Mouse (Mus musculus) myocyte (in vitro differentiated cells): ENCODE data around the gene Sod1. TPM values are rescaled to one million over a fixed set of nuclear protein-coding genes. Genes with fewer than 3 reads are reported as not detected.

ENCODE experiments used
- H3K27me3 ChIP-seq: one replicate; pipeline ENCODE4 v1.6.1; 2011; ENCODE audit not compliant: control insufficient read depth, insufficient read depth, insufficient read length
- H3K36me3 ChIP-seq: one replicate; pipeline ENCODE4 v1.6.1; 2011; ENCODE audit not compliant: control insufficient read depth, insufficient read depth
- H3K4me2 ChIP-seq: one replicate; pipeline ENCODE4 v1.6.1; 2011; ENCODE audit warnings: low read depth, control low read depth
- H3K4me3 ChIP-seq: one replicate; pipeline ENCODE4 v1.5.1; 2011; ENCODE audit warnings: mild to moderate bottlenecking, control low read depth, moderate library complexity
- H3K79me2 ChIP-seq: one replicate; pipeline ENCODE4 v1.6.1; 2011; ENCODE audit not compliant: control insufficient read depth, insufficient read depth
- H3ac ChIP-seq: one replicate; pipeline ENCODE4 v1.6.1; 2011; ENCODE audit not compliant: control insufficient read depth, insufficient read length
- CEBPB ChIP-seq: IDR thresholded peaks from 2 replicates; pipeline ENCODE4 v1.6.1; 2011; ENCODE audit warnings: mild to moderate bottlenecking, moderate library complexity; ENCODE audit not compliant: poor library complexity, insufficient read depth, severe bottlenecking
- E2F4 ChIP-seq: IDR thresholded peaks from one replicate; pipeline ENCODE4 v1.6.1; 2011; ENCODE audit warnings: mild to moderate bottlenecking, control low read depth, moderate library complexity; ENCODE audit not compliant: insufficient read depth
- MAX ChIP-seq: IDR thresholded peaks from one replicate; pipeline ENCODE4 v1.6.1; 2011; ENCODE audit warnings: low read depth, mild to moderate bottlenecking, control low read depth
- MYOD1 ChIP-seq, 3 experiments: IDR thresholded peaks; one replicate each; pipeline ENCODE4 v1.6.1; 2011; ENCODE audit warnings: control low read depth in 2 of 3, low read depth in 2 of 3, mild to moderate bottlenecking in 2 of 3, moderate library complexity in 1 of 3; ENCODE audit not compliant: insufficient read length in 2 of 3, control insufficient read depth in 1 of 3
- MYOG ChIP-seq, 3 experiments: IDR thresholded peaks; one replicate each; pipeline ENCODE4 v1.6.1; 2011; ENCODE audit warnings: control low read depth in 2 of 3, low read depth in 2 of 3, mild to moderate bottlenecking in 2 of 3; ENCODE audit not compliant: insufficient read length in 2 of 3, control insufficient read depth in 1 of 3, insufficient read depth in 1 of 3
- POLR2A ChIP-seq: IDR thresholded peaks from one replicate; pipeline ENCODE4 v1.6.1; 2011; ENCODE audit warnings: low read depth, mild to moderate bottlenecking, control low read depth, moderate library complexity; ENCODE audit not compliant: insufficient read length
- POLR2AphosphoS2 ChIP-seq: IDR thresholded peaks from one replicate; pipeline ENCODE4 v1.6.1; 2011; ENCODE audit warnings: low read depth, control low read depth; ENCODE audit not compliant: insufficient read length
- REST ChIP-seq: IDR thresholded peaks from one replicate; pipeline ENCODE4 v1.6.1; 2011; ENCODE audit warnings: mild to moderate bottlenecking, control low read depth, moderate library complexity; ENCODE audit not compliant: insufficient read depth, insufficient read length
- SRF ChIP-seq: IDR thresholded peaks from one replicate; pipeline ENCODE4 v1.6.1; 2011; ENCODE audit warnings: low read depth; ENCODE audit not compliant: control insufficient read depth, insufficient read length
- TCF12 ChIP-seq: IDR thresholded peaks from one replicate; pipeline ENCODE4 v1.6.1; 2011; ENCODE audit warnings: mild to moderate bottlenecking, control low read depth; ENCODE audit not compliant: poor library complexity, insufficient read depth, severe bottlenecking
- TCF3 ChIP-seq: IDR thresholded peaks from one replicate; pipeline ENCODE4 v1.6.1; 2011; ENCODE audit warnings: low read depth, control low read depth; ENCODE audit not compliant: insufficient read length
- USF1 ChIP-seq: IDR thresholded peaks from one replicate; pipeline ENCODE4 v1.6.1; 2011; ENCODE audit warnings: low read depth, mild to moderate bottlenecking, control low read depth, moderate library complexity
- polyA plus RNA-seq: library from polyadenylated mRNA; unstranded; fragments of >200 nt; fragmentation: generic; extraction: Trizol; gene quantifications from one replicate; pipeline ENCODE4 v1.2.1, GENCODE M21; 2012; ENCODE audit warnings: missing spikeins

Gene Sod1
- polyA plus RNA-seq, 1 experiment: 551 TPM

GRCm38 (mm10) chr16:90203226-90203962 lies 17.2 kb upstream of the Sod1 start:
- H3K4me3 ChIP-seq: no peak overlapping the region
- no peak overlapping the region for H3ac ChIP-seq
- no peaks in the 10 kb centered on the region for H3K27me3 ChIP-seq
- no peaks in the 10 kb centered on the region for H3K79me2 ChIP-seq
- TF ChIP-seq MYOG (IDR thresholded peaks at IDR 0.05; ENCODE audit: control insufficient read depth in 1 of 3, insufficient read depth in 1 of 3, insufficient read length in 2 of 3, low read depth in 2 of 3) (no peak), E2F4 (no peak), POLR2A (no peak), MYOD1 (IDR thresholded peaks at IDR 0.05; ENCODE audit: control insufficient read depth in 1 of 3, insufficient read length in 2 of 3, low read depth in 2 of 3) (no peak), REST (no peak), USF1 (no peak), TCF12 (no peak), MAX (no peak), TCF3 (no peak), POLR2AphosphoS2 (no peak), SRF (no peak), CEBPB (no peak)
- H3K36me3 ChIP-seq: no peaks in the 10 kb centered on the region
- H3K4me2 ChIP-seq: no peak overlapping the region

DNA sequence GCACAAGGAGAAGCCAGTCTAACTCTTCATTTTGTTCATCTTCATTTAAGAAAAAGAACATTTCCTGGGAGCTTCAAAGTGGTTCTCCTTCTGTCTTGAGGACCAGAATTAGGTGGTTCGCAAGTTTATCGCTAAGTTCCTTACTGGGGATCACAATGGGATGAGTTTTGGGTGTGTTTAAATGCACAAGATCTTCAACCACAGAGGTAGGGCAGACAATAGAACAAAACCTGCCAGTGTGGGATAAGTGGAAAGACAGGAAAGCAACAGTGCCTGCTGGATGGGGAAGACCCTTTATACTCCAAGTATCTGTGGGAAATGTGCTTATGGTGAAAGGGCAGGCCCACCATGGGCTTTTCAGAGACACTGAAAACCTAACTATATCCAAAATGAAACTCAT lies 15.7 kb upstream of the Sod1 start:
- Histone ChIP-seq H3K36me3 (no peaks in the 10 kb centered on the region), H3K4me2 (no peak overlapping the region), H3K27me3 (no peaks in the 10 kb centered on the region), H3ac (no peak overlapping the region), H3K79me2 (no peaks in the 10 kb centered on the region), H3K4me3 (no peak overlapping the region)
- no peak for TF ChIP-seq CEBPB
- TF ChIP-seq TCF3: no peak
- no peak for TF ChIP-seq USF1
- TF ChIP-seq MYOG (IDR thresholded peaks at IDR 0.05; ENCODE audit: control insufficient read depth in 1 of 3, insufficient read depth in 1 of 3, insufficient read length in 2 of 3, low read depth in 2 of 3): no peak
- no peak for TF ChIP-seq POLR2AphosphoS2
- TF ChIP-seq SRF: no peak
- TF ChIP-seq MAX: no peak
- TF ChIP-seq POLR2A: no peak
- no peak for TF ChIP-seq E2F4
- TF ChIP-seq REST: no peak
- TF ChIP-seq TCF12: no peak
- TF ChIP-seq MYOD1 (IDR thresholded peaks at IDR 0.05; ENCODE audit: control insufficient read depth in 1 of 3, insufficient read length in 2 of 3, low read depth in 2 of 3): no peak

DNA sequence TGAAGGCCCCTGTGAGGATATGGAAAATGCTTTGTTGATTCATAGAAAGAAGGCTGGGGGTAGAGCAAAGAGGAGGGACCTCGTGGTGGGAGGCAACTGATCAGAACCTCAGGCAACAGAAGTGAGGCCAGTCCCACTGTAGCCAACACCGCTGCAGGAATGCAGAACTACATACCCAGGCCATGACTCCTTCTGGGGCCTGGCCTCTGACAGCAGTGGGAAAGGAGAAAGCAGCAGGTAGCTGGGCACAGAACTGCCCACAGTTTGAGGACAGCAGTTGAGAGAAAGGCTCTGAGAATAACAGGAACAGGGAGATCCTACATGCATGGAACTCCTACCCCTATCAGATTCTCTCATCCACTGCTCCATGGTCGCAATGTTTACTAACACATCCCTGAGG lies 11.6 kb upstream of the Sod1 start:
- no peak for TF ChIP-seq USF1
- no peak for TF ChIP-seq POLR2AphosphoS2
- Histone ChIP-seq H3K4me3 (no peak overlapping the region), H3K79me2 (no peaks in the 10 kb centered on the region), H3K27me3 (no peaks in the 10 kb centered on the region), H3ac (no peak overlapping the region), H3K36me3 (no peaks in the 10 kb centered on the region), H3K4me2 (no peak overlapping the region)

DNA sequence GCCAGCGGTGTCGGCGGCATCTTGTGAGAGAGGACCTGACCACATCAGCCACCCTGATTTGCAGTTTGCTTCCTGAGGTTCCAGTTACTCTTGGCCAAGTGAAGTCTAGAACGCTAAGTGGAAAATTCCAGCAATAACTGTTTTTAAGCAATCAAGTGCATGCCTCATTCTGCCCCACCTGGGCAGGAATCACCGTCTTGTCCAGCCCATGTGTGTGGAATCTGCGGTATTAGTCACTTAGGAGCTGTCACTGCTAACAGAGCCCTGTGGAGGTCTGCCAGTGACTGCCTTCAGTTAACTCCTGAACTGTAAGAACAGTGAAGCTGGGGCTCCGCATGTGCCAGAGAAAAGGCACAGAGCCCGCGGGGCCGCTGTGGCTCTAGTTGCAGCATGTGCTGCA lies 9.8 kb upstream of the Sod1 start:
- Histone ChIP-seq H3K36me3 (no peaks in the 10 kb centered on the region), H3K79me2 (no peaks in the 10 kb centered on the region), H3K4me2 (no peak overlapping the region), H3K27me3 (no peaks in the 10 kb centered on the region), H3ac (no peak overlapping the region), H3K4me3 (no peak overlapping the region)
- TF ChIP-seq USF1: no peak
- no peak for TF ChIP-seq MAX
- no peak for TF ChIP-seq E2F4
- no peak for TF ChIP-seq POLR2A
- TF ChIP-seq TCF3: no peak
- TF ChIP-seq CEBPB: no peak
- TF ChIP-seq REST: no peak
- TF ChIP-seq TCF12: no peak
- TF ChIP-seq MYOD1 (IDR thresholded peaks at IDR 0.05; ENCODE audit: control insufficient read depth in 1 of 3, insufficient read length in 2 of 3, low read depth in 2 of 3): no peak
- TF ChIP-seq SRF: no peak
- TF ChIP-seq POLR2AphosphoS2: no peak
- no peak for TF ChIP-seq MYOG (IDR thresholded peaks at IDR 0.05; ENCODE audit: control insufficient read depth in 1 of 3, insufficient read depth in 1 of 3, insufficient read length in 2 of 3, low read depth in 2 of 3)

DNA sequence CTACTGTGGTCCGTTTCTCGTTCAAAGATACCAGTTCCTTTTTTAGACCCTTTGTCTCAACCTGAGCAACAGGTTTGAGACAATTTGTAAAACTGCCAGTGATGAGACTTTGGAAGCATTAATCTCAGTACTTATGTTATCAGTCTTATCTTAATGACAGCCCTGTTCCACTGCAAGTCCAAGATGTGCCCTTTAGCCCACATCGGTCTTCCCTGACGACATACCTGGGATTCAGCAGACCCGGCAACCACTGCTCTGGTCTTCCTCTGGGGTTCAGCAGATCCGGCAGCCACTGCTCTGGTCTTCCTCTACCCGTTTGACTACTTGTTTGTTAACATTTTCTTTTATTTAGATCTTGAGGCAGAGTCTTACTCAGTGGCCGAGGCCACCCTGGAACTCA lies 8.8 kb upstream of the Sod1 start:
- H3K4me3 ChIP-seq: no peak overlapping the region
- H3K27me3 ChIP-seq: no peaks in the 10 kb centered on the region
- TF ChIP-seq MYOG (IDR thresholded peaks at IDR 0.05; ENCODE audit: control insufficient read depth in 1 of 3, insufficient read depth in 1 of 3, insufficient read length in 2 of 3, low read depth in 2 of 3) (no peak), CEBPB (no peak), E2F4 (no peak), USF1 (no peak), POLR2A (no peak)
- no peak overlapping the region for H3ac ChIP-seq
- H3K4me2 ChIP-seq: no peak overlapping the region
- H3K79me2 ChIP-seq: no peaks in the 10 kb centered on the region
- no peaks in the 10 kb centered on the region for H3K36me3 ChIP-seq
